Mouse (Mus musculus) bone marrow, adult 2 months (tissue): Measurements from ENCODE around the gene Nup210. TPM values are rescaled to one million over a fixed set of nuclear protein-coding genes. Genes with fewer than 3 reads are reported as not detected.

Experiments used
- H3K27ac ChIP-seq: fragments of 200-500 bp; 2 replicates; pipeline ENCODE4 v1.5.1; 2012; ENCODE audit warnings: low read depth, mild to moderate bottlenecking, control low read depth, inconsistent platforms, low read length; ENCODE audit not compliant: control insufficient read depth, poor library complexity, insufficient read depth
- H3K4me1 ChIP-seq: fragments of 200-500 bp; 2 replicates; pipeline ENCODE4 v1.6.1; 2011; ENCODE audit warnings: low read length; ENCODE audit not compliant: control insufficient read depth, insufficient read depth
- H3K4me3 ChIP-seq: fragments of 200-500 bp; replicated peaks from 2 replicates; pipeline ENCODE3; 2011; ENCODE audit warnings: mild to moderate bottlenecking, low read depth, low read length, control low read depth; ENCODE audit not compliant: control insufficient read depth
- CTCF ChIP-seq: fragments of 200-500 bp; IDR thresholded peaks from 2 replicates; pipeline ENCODE4 v1.5.1; 2011; ENCODE audit warnings: low read length, control low read depth; ENCODE audit not compliant: control insufficient read depth, insufficient read depth
- POLR2A ChIP-seq: fragments of 200-500 bp; IDR thresholded peaks from 2 replicates; pipeline ENCODE4 v1.6.1; 2011; ENCODE audit warnings: low read depth, mild to moderate bottlenecking, control low read depth, low read length, borderline replicate concordance; ENCODE audit not compliant: control insufficient read depth
- WGBS: fragments of 180-500 bp; shearing (Covaris S2); methylation state at CpG from one replicate; pipeline ENCODE4 v1.1.7; 2018; 5-methylcytosine and 5-hydroxymethylcytosine counted together
- polyA plus RNA-seq: library from polyadenylated mRNA; stranded (reverse); fragments of >200 nt; gene quantifications from 2 replicates; pipeline ENCODE4 v1.2.4, GENCODE M21; 2011; ENCODE audit warnings: low replicate concordance; ENCODE audit not compliant: missing spikeins, insufficient read depth, insufficient read length

Gene Nup210
- polyA plus RNA-seq, 1 experiment = 111 TPM

DNA sequence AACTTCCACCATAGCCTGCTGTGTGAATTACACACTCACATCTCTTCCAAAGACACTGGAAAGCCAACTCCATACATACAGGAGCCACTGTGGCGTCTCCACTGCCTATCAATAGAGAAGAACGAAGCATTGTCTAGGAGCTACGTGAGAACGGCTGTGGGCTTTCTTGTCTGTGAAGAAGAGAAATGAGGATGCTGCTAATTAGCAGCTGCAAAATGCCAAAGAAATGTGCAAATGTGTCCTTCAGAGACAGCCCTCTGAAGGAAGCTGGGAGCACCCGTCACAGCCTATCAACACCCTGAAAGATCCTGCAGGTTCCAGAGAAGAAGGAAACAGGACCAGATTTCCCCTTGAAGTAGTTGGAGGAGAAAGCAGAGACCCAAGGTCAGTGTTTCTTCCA, 69.2 kb downstream of the Nup210 start:
- 94% methylated on average over 5 of the region's 5 CpGs for WGBS
- Histone ChIP-seq H3K27ac (no peak overlapping the region), H3K4me1 (no peaks in the 10 kb centered on the region; the same call in 1 of the 2 replicates), H3K4me3 (no peak overlapping the region)
- TF ChIP-seq POLR2A (no peak), CTCF (no peak)

DNA sequence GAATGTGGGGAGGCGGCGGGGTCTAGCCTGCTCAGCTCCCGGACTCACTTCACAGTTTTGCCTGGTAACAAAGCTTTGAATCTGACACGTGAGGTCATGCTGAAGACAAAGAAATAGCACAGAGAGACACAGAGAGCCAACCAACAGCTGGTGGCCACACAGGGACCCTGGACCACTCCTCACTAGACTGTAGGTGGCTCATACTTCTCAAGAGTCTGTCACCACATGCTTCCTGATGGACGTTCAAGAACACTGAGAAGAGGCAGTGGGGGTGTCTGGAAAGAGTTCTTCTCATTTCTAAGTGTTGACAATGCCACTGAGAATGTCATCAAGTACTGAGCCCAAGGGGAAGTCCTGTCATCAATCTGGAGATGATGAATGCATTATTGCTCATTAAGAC, 70.4 kb downstream of the Nup210 start:
- H3K4me3 ChIP-seq = no peak overlapping the region
- no peaks in the 10 kb centered on the region; the same call in 1 of the 2 replicates for H3K4me1 ChIP-seq
- H3K27ac ChIP-seq = no peak overlapping the region
- TF ChIP-seq CTCF (no peak), POLR2A (no peak)
- 91% methylated on average over 5 of the region's 5 CpGs for WGBS

DNA sequence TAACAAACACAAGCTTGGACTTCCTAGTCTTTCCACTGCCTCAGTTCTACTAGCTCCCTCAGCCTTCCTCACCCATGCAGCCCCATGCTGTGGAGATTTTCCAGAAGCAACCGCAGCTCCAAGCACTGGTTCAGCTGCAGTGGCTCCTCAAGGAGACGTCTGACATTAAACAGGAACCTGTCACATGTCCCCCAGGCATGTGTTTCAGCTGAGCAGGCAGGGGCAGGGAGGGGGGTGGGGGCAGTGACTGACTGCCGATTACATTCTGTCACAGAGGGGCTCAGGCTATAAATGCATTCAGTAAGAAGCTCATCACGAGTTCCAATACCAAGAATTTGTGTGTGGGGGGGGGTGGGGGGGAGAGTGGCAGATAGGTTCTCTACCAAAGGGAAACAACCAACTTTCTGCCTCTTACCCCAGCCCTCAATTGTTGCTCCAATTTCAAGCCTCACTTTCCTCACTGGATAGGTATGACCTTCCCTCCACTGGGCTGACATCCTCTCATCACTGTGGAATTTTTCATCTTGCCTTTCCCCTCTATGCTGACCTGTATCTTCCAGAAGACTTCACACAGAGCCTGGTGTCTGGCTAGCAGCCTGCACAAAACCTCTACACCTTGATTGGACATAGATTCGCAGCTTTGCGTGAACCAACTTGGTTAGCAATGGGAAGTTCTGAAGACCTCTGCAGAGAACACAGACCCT, 71.8 kb downstream of the Nup210 start:
- no peaks in the 10 kb centered on the region; the same call in 1 of the 2 replicates for H3K4me1 ChIP-seq
- H3K27ac ChIP-seq = no peak overlapping the region
- WGBS = 77% methylated on average over 6 of the region's 6 CpGs
- TF ChIP-seq CTCF (no peak), POLR2A (no peak)
- H3K4me3 ChIP-seq = no peak overlapping the region

DNA sequence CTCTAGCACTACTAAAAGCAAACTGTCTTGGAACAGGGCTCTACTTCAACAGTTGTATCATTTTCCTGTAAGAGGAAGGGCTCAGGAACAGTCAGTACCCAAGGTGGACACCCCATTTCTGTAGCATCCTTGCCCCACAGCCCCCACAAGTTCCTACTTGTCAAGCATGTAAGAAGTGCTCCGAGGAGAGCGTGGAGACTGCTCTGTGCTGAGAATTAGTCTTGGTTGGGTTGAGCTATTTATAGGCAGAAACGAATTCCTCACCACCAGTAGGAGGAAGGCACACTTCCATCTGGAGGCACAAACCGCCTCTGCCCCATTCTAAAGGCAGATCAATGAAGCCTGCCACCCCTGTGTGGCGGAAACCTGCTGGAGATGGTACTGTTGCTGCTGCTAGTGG, 75.3 kb downstream of the Nup210 start:
- no peak overlapping the region for H3K4me3 ChIP-seq
- WGBS = 88% methylated on average over 5 of the region's 5 CpGs
- H3K27ac ChIP-seq = no peak overlapping the region
- no peaks in the 10 kb centered on the region for H3K4me1 ChIP-seq
- TF ChIP-seq POLR2A (no peak), CTCF (no peak)

DNA sequence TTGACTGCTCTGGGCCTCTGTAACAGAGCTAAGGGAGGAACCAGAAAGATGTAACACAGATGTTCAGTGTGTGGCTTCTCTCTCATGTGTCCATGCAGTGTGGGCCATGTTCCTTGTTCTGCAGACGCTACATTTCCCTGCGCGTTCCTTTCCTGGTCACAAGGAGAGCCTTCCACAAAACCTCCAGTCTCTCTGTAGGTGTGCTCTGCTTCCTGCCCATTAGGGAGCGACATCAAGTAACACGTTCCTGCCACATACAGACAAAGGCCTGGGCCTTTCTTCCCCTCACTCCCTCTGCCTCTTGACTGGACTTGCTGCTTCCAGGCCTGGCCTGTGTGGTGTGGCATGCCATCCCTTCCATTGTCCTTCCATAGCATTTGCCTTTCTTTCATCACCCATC, 88.4 kb downstream of the Nup210 start:
- TF ChIP-seq POLR2A (no peak), CTCF (no peak)
- Histone ChIP-seq H3K4me3 (no peak overlapping the region), H3K27ac (no peak overlapping the region), H3K4me1 (no peaks in the 10 kb centered on the region)
- WGBS = 91% methylated on average over 5 of the region's 5 CpGs

DNA sequence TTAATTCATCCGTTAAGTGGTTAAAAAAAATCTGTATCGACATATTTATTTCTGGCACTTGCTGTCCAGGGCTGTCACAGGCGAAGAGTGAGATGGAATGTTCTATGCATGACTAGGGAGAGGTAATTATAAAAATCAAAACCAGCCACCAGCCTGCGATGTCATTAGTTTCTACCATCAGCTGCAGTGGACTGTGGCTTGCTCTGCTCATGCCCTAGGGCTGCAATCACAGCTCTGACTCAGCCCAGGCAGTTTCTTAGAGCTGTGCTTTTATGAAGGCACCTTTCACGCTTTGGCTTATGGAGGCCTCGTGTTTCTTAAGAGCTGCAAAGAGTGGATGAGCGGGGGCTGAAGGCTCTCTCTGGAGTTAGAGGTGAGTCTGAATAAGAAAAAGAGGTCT, 95.8 kb downstream of the Nup210 start:
- TF ChIP-seq CTCF = no peak
- TF ChIP-seq POLR2A = no peak
- Histone ChIP-seq H3K4me3 (no peak overlapping the region), H3K4me1 (no peaks in the 10 kb centered on the region), H3K27ac (no peak overlapping the region)
- 93% methylated on average over 7 of the region's 7 CpGs for WGBS

DNA sequence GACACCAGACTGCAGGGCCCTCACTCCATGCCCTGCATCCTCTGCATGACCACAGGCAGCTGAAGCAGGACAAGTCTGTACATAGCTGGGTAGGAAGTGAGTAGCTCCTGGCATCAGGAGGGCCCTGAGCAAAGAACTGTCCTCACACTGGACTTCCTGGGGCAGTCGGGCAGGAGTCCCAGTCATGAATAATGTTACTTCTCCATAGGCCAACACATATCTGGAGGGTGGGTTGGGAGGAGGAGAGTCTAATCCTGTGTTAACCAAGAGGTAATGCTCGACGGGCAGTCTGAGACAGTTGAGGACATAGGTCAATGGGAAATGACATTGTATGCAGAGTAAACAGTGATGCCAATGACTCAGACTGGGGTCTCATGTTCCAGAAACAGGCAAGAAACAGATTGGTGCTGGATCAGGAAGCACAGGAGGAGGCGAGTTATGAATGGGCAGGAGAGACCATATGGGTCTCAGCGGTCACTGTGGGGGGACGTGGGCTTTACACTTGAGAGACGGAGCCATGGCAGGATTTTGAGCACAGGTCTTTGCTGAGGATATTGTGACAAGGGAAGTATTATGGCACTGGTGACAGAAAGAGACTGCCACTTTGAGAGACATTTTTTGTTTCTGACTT, 99.9 kb downstream of the Nup210 start:
- no peak overlapping the region for H3K4me3 ChIP-seq
- 88% methylated on average over 7 of the region's 7 CpGs for WGBS
- no peak for TF ChIP-seq CTCF
- TF ChIP-seq POLR2A = no peak
- H3K4me1 ChIP-seq = no peaks in the 10 kb centered on the region; the same call in 1 of the 2 replicates
- H3K27ac ChIP-seq = no peak overlapping the region

DNA sequence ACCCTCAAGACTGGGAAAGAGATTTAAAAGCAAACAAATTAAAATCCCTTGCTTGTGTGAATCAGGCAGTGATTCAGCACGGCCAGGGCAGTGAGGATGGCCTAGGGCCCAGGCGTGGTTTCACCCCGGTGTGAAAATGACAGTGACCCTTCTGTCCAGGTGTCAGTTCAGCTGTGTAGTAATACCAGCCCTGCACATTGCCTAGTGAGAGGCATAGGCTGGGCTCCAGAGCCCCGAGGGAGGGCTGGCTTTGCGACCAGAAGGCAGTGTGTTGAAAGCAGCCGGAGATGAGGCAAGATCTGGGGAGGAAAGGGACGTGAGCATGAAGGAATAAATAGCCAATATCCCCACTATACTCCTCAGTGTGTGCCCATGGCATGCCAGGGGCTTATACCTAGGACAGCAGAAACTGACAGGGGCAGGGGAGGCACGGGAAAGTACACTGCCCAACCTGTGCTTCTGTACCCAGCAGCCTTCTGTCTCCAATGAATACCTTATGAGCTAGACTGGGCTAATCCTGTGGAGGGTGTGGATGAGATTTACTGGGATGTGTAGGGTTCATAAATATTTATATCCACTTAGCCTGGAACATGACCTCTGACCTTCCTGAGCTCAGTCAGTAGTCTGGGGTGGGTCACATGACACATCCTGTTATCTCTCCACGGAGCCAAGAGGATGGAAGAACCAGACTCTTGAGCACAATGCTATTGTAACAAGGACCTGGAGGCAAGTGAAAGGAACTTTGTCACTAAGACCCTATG, 102.3 kb downstream of the Nup210 start:
- Histone ChIP-seq H3K27ac (no peak overlapping the region), H3K4me1 (no peaks in the 10 kb centered on the region; the same call in 1 of the 2 replicates), H3K4me3 (no peak overlapping the region)
- TF ChIP-seq CTCF = no peak
- TF ChIP-seq POLR2A = no peak
- 64% methylated on average over 9 of the region's 9 CpGs for WGBS
